Mouse (Mus musculus) cerebellum, adult 11 months (tissue): ENCODE measurements at regions not wholly inside any gene's neighbourhood (a gene's known extent, or its start where the extent isn't known, plus 50 kb on each side); places are given as distances from the start of the nearest gene placed in this dataset.

Source experiments
- DNase-seq: peaks from one replicate; pipeline ENCODE4 v3.0.0; 2022

DNA sequence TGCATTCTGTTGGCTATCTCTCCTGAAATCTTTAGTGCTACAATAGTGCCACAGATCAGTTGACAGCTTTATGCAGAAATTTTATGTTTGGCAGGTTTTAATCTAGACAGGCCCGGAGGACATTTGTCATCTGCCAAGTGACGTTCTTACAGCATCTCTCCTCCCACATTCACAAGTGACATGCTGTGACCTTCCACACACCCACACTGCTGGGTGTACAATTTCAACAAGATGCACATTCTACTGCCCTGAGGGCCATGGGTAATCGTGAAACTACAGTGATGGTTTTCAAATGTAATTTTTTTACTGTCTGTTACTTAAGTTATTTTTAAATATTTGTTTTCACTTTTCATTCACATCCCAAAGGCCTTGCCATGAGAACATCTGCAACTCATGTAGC lies 639.2 kb upstream of the Gm11114 start:
- DNase-seq = no peak

DNA sequence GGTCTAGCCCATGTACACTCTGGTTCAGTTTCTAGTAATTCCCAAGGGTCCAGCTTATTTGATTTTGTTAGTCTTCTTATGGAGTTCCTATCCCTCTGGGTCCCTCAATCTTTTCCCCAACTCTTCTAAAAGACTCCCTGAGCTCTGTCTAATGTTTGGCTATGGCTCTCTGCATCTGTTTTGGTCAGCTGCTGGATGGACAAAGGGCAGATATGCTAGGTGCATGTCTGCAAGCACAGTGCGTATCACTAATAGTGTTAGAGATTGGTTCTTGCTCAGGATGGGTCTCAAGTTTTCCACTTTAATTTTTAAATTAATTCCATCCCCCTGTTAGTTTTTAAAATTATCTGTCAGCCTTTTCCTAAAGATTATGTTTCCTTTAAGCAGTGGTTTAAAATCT lies 634.2 kb upstream of the Gm11114 start:
- DNase-seq = no peak

DNA sequence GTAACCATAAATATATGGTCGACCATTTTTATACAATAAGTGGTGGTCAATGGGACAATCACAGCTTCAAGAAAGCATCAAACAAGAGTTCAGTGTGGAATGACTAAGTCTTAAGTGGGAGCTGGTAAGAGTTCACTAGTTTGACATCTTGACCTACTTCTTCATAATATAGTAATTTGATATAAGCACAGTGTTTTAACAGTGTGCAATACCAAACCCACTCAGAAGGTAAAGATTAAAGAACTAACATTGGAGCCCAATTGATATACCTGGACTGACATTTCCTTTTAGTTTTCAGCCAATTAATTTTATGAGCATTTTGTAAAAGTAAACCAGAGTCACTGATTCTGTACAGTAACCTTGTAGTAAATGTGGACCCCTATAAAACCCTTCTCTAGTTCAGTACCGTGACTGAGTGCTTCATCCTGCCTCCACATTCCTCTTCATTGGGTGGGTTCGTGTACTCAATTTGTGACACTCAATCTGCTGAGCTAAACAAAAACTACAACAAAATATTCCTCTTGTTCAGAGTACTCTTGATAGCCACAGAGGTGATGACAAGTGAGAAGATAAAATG lies 593.9 kb upstream of the Gm11114 start:
- DNase-seq = no peak

DNA sequence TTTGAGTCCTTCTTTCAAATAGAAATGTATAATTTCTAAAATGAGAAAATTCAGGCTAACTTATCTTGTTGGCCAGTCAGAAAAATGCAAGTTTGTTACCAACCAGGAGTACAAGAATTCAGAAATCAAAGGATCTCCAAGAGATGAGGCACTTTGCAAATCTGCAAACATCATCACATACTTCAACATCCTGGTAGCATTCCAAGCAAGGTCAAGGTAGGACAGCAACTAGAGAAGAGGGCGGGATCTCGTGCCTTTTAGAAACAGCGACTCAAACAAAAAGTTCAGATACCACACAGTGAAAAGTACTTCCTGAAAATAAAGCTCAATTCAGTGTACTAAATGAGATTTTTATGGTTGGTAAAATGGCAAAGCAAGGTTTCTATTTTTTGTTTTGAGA lies 593.2 kb upstream of the Gm11114 start:
- DNase-seq = no peak

DNA sequence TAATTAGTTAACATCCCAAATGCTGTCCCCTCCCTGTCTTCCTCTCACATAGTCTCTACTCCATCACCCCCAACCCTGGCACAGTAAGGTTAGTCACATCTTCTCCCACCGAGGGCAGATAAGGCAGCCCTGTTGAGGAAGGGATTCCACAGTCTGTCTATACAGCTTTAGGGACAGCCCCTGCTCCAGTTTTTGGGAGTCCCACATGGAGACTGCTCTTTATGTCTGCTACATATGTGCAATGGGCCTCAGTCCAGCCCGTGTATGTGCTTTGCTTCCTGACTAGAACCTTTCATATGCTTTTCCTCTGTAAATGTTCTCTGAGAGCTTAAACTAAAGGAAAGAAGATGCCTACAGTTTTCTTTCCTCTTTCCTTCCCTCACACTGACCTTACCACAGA lies 592.1 kb upstream of the Gm11114 start:
- DNase-seq = no peak

DNA sequence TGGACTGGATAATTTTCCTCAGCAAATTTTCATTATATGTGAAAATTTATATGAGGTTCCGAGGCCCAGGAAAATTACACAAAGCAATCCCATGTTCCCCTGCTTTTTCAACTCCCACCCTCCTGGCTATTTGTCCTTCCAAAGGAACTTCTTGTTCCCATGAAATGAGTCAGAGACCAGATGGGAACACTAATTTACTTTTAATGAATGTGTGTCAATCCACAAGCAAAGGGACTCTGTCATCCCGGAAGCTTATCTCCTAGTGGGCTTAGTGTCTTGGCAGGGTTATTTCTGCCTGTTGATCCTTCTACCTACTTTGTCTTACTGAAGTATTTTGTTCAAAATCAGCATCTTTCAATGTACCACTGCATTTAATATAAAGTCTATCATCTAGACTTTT lies 573.3 kb upstream of the Gm11114 start:
- no peak for DNase-seq

DNA sequence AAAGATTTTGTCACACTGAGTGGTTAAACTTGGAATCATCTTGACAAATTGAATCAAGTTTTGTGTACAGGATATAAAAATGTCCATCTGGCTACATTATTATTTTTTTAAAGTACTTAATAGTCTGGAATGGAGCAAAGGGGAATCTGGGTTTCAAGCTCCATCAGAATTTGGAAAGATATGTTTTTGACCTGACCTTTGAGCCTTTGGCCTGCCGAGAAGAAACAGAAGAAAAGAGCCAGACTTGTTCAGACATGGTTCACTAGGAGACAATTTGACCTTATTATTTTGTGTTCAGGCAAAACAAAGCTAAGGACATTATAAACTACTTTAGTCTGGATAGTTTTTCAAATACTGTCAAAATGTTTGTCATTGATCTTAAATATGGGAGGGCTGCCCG lies 572.2 kb upstream of the Gm11114 start:
- no peak for DNase-seq

DNA sequence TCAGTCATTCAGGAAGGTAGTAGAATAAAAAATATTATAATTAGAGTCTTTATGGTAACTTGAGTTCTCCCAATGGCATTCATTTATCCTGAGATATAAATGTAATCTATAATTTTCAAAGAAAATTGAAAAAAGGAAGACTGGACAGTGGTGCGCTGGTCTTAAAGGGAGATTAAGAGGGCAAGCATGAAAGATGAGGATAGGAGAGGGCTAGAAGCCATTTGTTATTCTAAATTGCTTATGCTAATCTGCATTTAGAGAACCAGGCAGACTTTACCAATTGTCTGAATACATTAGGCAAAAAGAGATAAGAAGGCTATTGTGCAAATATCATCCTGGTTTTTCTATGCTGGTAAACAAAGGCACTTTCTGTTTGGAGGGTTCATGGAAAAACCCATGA lies 558.2 kb upstream of the Gm11114 start:
- no peak for DNase-seq

DNA sequence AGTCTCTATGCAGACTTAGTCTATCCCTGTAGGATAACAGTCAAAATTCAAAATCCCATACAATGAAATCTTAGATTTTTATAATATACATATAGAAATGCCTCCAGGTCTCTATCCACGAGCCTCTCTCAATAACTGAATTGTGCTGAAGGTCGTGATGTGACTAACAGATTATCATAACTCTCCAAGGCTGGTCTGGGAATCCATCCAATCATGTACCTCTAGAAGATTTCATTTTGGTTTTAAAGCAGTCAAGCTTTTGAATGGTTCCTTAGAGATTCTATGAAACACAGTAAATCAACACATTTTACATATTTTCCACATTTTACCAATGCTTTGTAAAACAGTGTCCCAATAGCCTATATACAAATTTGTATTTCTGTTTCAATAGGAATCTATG lies 557.7 kb upstream of the Gm11114 start:
- DNase-seq = no peak

DNA sequence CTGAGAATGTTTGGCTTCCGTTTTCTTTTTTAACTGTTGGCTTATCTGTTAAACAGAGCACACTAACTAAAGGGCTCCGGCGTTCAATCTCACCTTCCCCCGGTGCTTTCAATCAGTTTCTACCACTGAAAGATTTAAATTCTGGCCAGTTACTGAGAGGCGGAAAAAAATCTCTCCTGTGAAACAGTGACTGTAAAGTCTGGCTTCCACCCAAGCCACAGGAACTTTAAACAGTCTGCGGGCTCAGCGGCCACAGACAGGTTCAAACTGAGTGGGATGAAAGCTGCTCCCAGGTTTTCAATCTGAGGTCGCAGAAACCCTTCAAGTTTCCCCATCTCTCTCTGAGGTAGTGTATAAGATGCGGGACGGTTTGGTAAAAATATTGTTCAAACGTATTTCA lies 538.2 kb upstream of the Gm11114 start:
- DNase-seq = no peak

DNA sequence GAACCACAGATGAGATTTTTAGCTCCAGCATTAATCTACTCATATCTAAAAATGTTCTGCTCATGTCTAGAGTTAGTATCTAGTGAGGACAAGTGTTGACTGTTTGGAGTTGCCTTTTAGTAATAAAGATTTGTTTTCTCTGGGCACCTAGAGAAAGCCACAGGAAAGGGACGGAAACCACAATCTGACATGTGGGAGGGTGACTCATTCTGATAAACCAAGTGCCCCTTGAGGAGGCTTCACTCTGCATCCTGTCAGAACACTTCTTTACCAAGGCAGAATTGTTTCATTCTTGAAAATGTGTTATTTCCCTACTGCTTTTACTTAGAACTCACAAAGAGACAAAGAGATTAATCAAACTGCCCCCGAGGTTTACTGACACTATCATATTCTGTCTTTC lies 537.4 kb upstream of the Gm11114 start:
- no peak for DNase-seq

DNA sequence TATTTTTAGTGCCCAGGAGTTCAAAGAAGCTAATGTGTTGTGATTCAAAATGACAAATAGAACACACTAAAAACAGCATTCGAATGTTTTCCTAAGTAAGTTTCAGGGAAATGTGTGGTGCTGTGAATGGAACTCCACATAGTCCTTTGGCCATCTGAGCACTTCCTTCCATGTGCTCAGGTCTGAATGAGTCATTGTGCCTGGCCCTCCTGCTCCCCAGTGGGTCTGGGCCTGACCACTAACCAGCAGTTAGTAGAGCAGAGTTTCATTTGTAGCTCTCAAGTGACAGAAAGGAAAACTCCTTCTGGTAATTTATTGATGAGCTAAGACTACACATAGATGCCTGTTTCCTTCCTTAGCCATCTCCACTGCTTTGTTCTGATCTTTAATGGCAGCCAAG lies 533.4 kb upstream of the Gm11114 start:
- no peak for DNase-seq

DNA sequence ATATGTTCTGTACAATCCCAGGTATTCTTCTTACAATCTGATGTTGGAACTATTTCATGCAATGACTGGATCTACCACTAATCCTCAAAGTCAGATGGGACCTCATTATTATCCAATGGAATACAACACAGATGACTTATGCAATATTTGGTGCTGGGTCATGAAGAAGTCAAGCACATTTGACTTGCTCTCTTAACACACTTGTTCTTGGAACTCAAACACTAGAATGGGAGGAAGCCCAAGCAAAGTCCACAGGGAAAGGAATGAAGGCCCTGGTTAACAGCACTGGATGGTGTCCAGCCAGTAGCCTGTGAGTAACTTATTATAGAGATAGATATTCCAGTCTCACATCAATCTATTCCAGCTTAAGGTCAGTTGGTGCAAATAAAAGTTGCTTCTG lies 486.8 kb upstream of the Gm11114 start:
- DNase-seq = no peak

DNA sequence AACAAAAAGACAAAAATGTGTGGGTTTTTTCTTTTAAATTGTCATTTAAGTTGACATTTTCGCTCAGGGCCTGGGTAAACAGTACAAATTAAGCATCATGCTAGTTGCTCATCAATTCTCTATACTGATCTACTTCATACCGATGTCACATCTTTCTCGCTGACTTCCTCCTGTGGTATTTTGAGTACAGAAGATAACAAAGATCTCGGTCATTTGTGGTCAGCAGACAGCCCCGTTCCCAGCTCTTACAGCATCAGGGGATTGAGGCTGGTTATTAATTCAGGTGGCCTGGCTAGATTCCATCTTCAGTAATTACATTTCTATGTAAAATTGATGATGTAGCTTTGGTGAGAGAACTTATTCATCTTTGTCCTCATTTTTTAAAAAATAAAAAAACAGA lies 483.6 kb upstream of the Gm11114 start:
- no peak for DNase-seq

DNA sequence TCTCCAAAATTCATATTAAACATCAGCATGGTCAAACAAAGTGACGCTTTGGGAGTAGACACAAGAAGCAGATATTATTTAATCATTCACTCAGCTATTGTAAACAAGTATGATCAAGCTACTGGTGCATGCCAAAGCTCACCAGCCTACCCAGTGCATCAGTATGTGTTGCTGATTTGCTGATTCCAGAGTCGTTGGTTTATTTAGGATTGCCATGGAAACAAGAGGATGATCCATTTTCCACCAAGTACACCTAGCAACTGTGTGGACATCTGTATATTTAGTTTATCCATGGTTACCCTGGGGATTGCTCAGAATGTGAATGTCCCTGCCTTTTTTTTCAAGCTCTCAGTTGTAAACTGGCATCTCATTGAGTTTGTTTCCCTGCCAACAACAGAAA lies 481.9 kb upstream of the Gm11114 start:
- DNase-seq = no peak

DNA sequence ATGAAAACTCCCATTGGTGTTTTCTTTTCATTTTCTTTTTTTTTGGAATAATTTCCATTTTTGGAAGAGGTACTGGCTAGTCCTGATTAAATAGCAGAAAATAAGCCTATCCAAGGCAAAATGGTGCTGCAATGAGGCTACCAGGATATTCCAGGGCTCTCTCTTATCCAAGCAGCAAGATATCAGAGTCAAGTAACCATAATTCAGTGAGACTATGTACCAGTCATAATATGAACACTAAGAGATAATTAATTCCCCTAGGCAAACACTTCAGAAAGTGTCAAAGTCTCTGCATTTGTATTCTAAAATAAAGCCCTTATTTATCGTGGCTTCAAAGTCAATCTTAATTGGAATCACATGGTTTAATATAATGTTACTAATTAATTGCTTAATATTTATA lies 475.1 kb upstream of the Gm11114 start:
- no peak for DNase-seq

DNA sequence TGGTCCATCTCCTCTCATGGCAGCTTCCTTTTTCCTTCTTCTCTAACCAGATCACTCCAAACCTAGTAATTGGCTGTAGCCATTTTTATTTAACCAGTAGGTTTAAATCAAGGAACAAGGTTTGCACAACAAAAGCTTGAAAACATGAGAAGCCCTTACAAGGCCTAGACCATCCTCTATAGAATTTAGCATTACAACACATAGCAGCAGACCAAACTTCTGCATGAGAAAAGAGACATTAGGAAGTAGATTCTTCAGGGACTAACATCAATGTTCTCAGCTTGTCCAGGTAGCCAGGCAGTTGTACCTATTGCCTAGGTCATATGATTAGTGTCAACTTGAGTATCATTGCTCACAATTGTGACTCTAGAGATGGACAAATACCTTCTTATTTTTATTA lies 468.6 kb upstream of the Gm11114 start:
- no peak for DNase-seq

DNA sequence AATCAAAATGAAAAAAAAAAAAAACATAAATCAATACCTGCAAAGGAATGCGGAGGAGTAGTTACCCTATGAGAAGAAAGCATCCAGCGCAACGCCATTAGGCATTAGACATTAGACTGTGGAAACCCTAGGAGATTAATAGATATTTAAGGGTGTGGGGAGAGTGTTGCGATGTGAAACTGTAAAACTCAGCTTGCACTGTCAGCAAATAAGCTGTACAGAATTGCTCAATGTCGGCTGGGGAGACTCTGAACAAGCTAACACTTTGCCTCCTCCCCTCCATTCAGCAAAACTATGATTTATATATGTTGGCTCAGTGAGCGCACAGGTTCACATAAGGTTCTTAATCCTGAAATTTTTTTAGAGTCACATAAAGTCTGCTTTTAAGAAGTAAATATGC lies 451.0 kb upstream of the Gm11114 start:
- no peak for DNase-seq

DNA sequence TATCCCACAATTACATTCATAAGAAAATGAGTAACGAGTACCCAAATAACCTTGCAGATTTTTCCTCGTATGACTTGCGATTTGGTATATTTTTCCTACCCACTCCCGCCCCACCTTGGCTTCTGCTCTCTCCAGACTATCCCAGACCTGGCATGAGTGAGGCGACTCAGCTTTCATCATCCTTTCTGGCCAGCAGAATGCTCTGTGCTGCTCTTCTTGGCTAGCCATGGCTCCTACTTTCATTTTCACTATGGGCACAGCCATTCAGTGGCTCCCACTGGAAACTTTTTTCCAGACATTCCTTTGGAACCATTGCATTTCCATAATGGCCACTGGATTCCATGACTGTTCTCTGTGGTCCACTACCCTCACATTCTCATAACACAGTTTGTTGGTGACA lies 449.1 kb upstream of the Gm11114 start:
- DNase-seq = no peak

DNA sequence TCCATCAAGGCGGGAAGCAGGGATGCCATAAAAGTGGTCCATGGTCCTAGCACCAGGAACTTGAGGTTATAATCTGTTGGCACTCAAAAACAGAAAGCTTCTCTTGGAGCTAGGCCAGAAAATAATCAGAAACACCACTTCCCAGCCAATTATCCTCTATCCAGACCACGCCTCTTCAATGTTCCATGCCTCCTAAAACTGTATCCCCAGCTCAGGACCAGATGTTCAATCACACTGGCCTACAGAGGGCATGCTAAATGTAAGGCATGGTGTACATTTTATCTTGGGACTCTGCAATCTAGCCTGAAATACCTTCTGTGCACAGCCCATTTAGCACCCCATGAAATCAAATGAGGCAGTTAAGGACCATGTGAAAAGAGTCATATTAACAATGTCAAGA lies 418.4 kb upstream of the Gm11114 start:
- no peak for DNase-seq

DNA sequence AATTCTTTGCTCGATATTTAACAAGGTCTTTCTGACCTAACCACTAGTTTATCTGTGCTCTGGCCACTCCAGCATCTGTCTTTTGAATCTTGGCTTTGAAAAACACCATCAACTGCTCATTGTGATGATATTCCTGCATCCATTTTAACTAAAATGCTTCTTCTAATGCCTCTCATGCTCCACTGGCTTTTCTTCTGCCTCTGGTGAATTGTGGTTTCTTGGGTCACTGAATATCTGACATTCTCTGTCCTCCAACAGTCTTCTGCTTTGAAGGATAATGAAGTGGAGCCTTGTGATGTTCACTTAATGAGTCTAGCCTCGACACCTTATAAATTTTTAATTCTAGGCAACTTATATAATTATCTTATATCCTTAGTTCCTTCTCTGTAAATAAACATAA lies 416.5 kb upstream of the Gm11114 start:
- no peak for DNase-seq

DNA sequence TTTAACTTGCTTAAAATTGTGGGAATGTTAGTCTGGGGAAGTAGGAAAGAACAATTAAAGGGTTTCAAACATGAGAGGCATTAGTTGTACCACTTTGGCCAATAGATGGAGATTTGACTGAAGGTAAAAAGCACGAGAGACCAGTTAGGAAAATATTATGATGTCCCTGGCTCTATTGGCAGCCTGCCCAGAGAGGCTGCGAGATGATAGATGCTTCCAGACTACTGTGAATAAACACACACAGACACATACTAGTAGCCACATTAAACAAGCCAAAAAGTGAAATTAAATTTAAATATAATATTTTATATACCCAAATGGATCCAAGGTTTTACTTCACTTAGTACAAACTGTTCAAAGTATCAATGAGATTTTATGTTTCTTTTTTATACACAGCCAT lies 411.9 kb upstream of the Gm11114 start:
- DNase-seq = no peak

DNA sequence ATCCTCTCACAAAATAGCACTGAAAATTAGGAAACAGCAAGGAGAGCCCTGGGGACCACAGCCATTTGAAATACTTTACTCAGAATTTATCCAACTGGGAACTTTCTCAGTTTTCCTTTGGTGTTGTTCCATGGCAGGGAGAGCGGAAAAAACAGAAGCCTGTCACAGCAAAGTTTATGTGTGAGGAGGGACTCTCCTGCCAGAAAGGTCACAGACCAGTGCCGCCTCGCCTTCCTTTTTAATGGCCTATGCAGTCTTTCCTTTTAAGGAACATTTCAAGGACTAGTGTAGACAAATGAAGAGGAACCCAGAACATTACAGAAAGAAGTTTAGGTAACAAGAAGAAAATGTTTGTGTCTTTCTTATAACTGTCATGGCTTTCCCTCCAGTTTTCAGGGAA lies 406.3 kb upstream of the Gm11114 start:
- no peak for DNase-seq

DNA sequence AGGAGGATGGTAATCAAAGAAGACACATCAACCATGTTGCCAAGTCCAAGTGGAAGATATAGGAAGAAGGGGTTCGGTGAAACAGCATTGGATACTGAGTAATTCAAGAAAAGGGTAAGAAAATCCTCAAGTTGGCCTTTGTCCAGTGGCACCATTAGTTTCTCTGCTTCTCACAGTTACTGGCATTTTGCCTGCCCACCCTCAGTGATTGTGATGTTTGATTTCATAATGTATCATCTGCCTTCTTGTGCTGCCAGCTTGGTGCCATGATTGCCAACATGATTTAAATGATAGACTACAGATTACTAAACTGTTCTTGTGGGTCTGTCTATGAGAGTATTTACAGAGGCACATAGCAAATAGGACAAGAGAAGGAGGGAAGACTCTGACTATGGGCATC lies 399.3 kb upstream of the Gm11114 start:
- DNase-seq = no peak

DNA sequence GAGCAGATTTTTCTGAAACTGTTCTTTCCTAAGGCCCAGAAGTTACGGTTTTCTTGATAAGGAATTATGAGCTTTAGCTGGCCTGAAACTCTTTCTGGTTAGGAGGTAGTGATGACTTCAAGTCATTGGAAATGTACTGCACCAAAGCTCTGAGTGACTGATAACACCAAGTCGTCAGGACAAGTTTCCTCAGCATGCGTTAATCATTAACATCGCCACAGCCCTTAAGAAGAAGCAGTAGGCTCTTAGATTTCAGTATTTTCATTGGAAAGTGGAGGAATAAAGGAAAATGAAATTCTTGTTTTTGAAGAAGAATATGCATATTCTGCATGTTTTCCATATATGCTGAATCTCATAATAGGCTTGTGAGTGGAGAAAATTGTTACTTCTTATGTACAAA lies 390.3 kb upstream of the Gm11114 start:
- no peak for DNase-seq

DNA sequence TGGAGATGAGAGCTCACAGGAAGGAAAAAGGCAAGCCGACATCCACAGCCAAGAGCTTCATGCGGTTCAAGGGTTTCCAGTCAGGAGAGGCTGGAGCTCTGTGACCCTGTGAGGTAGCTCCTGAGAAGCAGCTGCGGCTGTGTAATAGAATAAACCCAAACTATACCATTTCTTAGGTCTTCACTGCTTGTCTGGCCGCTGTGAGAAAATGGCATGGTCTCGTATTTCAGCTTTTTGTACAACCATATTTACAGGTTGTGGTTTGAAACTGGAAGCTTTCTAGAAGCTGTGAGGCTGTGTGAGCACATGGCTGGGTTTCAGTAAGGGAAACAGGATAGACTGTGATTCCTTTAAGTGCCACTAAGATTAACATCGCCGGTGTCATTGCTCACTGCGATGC lies 388.6 kb upstream of the Gm11114 start:
- DNase-seq = no peak
